Mouse (Mus musculus) spleen, postnatal 14 days (tissue): Measurements from ENCODE around the gene Ube2d2b.

ENCODE experiments used
- DNase-seq, 2 experiments: peaks; one replicate each; pipeline ENCODE4 v3.0.0; 2021 to 2022; ENCODE audit warnings: low spot score in 2 of 2

The Ube2d2b gene

GRCm38 (mm10) chr5:107829998-107830560 is at the start of gene Ube2d2b:
Gene Ube2d2b (plus strand): TSS chr5:107830099.
- DNase-seq, result no peak

- DNase-seq, result no peak
Observed at GRCm38 (mm10) chr5:107782360-107782759, 47.5 kb upstream of the Ube2d2b start.

- no peak for DNase-seq
Observed at GRCm38 (mm10) chr5:107787682-107788443, 42.0 kb upstream of the Ube2d2b start.

GRCm38 (mm10) chr5:107789492-107789891 is 40.4 kb upstream of the Ube2d2b start:
- no peak for DNase-seq

- DNase-seq, result no peak
Observed at GRCm38 (mm10) chr5:107791966-107792365, 37.9 kb upstream of the Ube2d2b start.

GRCm38 (mm10) chr5:107792516-107792915 is 37.4 kb upstream of the Ube2d2b start:
- DNase-seq, result no peak

- no peak for DNase-seq
Observed at GRCm38 (mm10) chr5:107793258-107793657, 36.6 kb upstream of the Ube2d2b start.

- no peak for DNase-seq
Observed at GRCm38 (mm10) chr5:107793927-107794326, 36.0 kb upstream of the Ube2d2b start.

- DNase-seq, result no peak
Observed at GRCm38 (mm10) chr5:107798290-107798689, 31.6 kb upstream of the Ube2d2b start.

GRCm38 (mm10) chr5:107801234-107801633 is 28.7 kb upstream of the Ube2d2b start:
- no peak for DNase-seq

GRCm38 (mm10) chr5:107802621-107803020 is 27.3 kb upstream of the Ube2d2b start:
- DNase-seq, result no peak

- no peak for DNase-seq
Observed at GRCm38 (mm10) chr5:107807496-107807895, 22.4 kb upstream of the Ube2d2b start.

- no peak for DNase-seq
Observed at GRCm38 (mm10) chr5:107814651-107815050, 15.2 kb upstream of the Ube2d2b start.

GRCm38 (mm10) chr5:107822521-107822920 is 7.4 kb upstream of the Ube2d2b start:
- DNase-seq, result no peak

GRCm38 (mm10) chr5:107831351-107831750 is 1.5 kb downstream of the Ube2d2b start:
- no peak for DNase-seq

- DNase-seq, result no peak
Observed at GRCm38 (mm10) chr5:107834287-107834686, 4.4 kb downstream of the Ube2d2b start.

GRCm38 (mm10) chr5:107838891-107839644 is 9.2 kb downstream of the Ube2d2b start:
- DNase-seq, result no peak

- no peak for DNase-seq
Observed at GRCm38 (mm10) chr5:107840549-107841238, 10.8 kb downstream of the Ube2d2b start.

GRCm38 (mm10) chr5:107847349-107847748 is 17.4 kb downstream of the Ube2d2b start:
- no peak for DNase-seq

- DNase-seq, result no peak
Observed at GRCm38 (mm10) chr5:107847817-107848216, 17.9 kb downstream of the Ube2d2b start.

- DNase-seq, result no peak
Observed at GRCm38 (mm10) chr5:107848964-107849363, 19.1 kb downstream of the Ube2d2b start.

GRCm38 (mm10) chr5:107853807-107854206 is 23.9 kb downstream of the Ube2d2b start:
- no peak for DNase-seq
